13 mouse cellular contexts compared by ENCODE assay signal in genomic region chr11:95044185-95044870, GRCm38 (mm10). TPM values are rescaled to one million over a fixed set of nuclear protein-coding genes. Genes with fewer than 3 reads are reported as not detected.
"Had no signal": no experiment of that assay in that cellular context is flagged by ENCODE, and none has a peak within 500 bp of the region (broad histone marks: within the 10 kb centered on the region; RNA-seq: fewer than 3 reads in every experiment).

No protein-coding gene starts in this region.

- ATAC-seq: lung, postnatal 0 days; midbrain, embryonic 13.5 days had no signal

- H3K4me3 ChIP-seq: left cerebral cortex, adult 2 months; limb, embryonic 10.5 days; liver, embryonic 15.5 days; midbrain, embryonic 13.5 days had no signal

- H3K4me2 ChIP-seq: liver, embryonic 11.5 days; liver, embryonic 15.5 days; midbrain, embryonic 13.5 days had no signal

- H3K27ac ChIP-seq: left cerebral cortex, adult 2 months; limb, embryonic 10.5 days; liver, embryonic 15.5 days; midbrain, embryonic 13.5 days; stomach, postnatal 0 days had no signal

- DNase-seq: kidney, postnatal 14 days; lung, adult 2 months; lung, postnatal 36 days; right cerebral cortex, adult 18-20 months; thymus, postnatal 4 days had no signal

- H3K9me3 ChIP-seq: limb, embryonic 10.5 days; liver, embryonic 15.5 days; midbrain, embryonic 13.5 days had no signal

- H3K36me3 ChIP-seq: limb, embryonic 10.5 days; liver, embryonic 15.5 days; midbrain, embryonic 13.5 days had no signal

- H3K9ac ChIP-seq: liver, embryonic 15.5 days; midbrain, embryonic 13.5 days had no signal

RNA-seq across cellular contexts. Expression of gene Itga3, which starts 32.3 kb away (rescaled TPM):
- total RNA-seq: megakaryocyte progenitor cell, adult 5-6 weeks had no signal
